Mouse (Mus musculus) liver, embryonic 11.5 days (tissue): ENCODE measurements at regions not wholly inside any gene's neighbourhood (a gene's known extent, or its start where the extent isn't known, plus 50 kb on each side); places are given as distances from the start of the nearest gene placed in this dataset.

Experiments
- ATAC-seq: fragments of 200-750 bp; cut with Nextera tagmentation; replicated peaks from 2 replicates; pipeline ENCODE4 v1.8.0; 2017; ENCODE audit warnings: moderate number of reproducible peaks, mild to moderate bottlenecking, moderate TSS enrichment, moderate library complexity; ENCODE audit not compliant: low FRiP score
- DNase-seq: peaks from one replicate; pipeline ENCODE4 v3.0.0-alpha.2; 2017; ENCODE audit warnings: low spot score
- H3K27ac ChIP-seq: fragments of 300-500 bp; sonication (generic); 2 replicates; pipeline ENCODE4 v1.5.1; 2014; ENCODE audit warnings: mild to moderate bottlenecking, low read depth, low read length, control low read depth
- H3K27me3 ChIP-seq: fragments of 300-500 bp; sonication (generic); replicated peaks from 2 replicates; pipeline ENCODE4 v1.6.1; 2014; ENCODE audit warnings: low read length, mixed read lengths; ENCODE audit not compliant: control insufficient read depth, insufficient read depth
- H3K36me3 ChIP-seq: fragments of 300-500 bp; sonication (generic); 2 replicates; pipeline ENCODE4 v1.6.1; 2014; ENCODE audit warnings: mild to moderate bottlenecking, low read length, moderate library complexity, mixed read lengths; ENCODE audit not compliant: control insufficient read depth, insufficient read depth
- H3K4me1 ChIP-seq: fragments of 300-500 bp; sonication (generic); replicated peaks from 2 replicates; pipeline ENCODE4 v1.6.1; 2014; ENCODE audit warnings: low read length, mixed read lengths; ENCODE audit not compliant: control insufficient read depth, insufficient read depth
- H3K4me2 ChIP-seq: fragments of 300-500 bp; sonication (generic); 2 replicates; pipeline ENCODE4 v1.6.1; 2014; ENCODE audit warnings: mild to moderate bottlenecking, control low read depth, moderate library complexity
- H3K4me3 ChIP-seq: fragments of 300-500 bp; sonication (generic); 2 replicates; pipeline ENCODE4 v1.5.1; 2014; ENCODE audit warnings: low read depth, low read length, control low read depth
- H3K9ac ChIP-seq: fragments of 300-500 bp; sonication (generic); 2 replicates; pipeline ENCODE4 v1.6.1; 2014; ENCODE audit warnings: low read depth, low read length, control low read depth
- H3K9me3 ChIP-seq: fragments of 300-500 bp; sonication (generic); 2 replicates; pipeline ENCODE4 v1.6.1; 2016; ENCODE audit warnings: low read length, inconsistent platforms, mixed read lengths; ENCODE audit not compliant: control insufficient read depth

- ATAC-seq, result no peak
- Histone ChIP-seq H3K27ac (no peak overlapping the region), H3K4me1 (peaks cover 6% of the 10 kb centered on the region; the same call in 1 of the 2 replicates), H3K27me3 (no peaks in the 10 kb centered on the region), H3K9me3 (no peaks in the 10 kb centered on the region), H3K36me3 (no peaks in the 10 kb centered on the region), H3K9ac (no peak overlapping the region), H3K4me3 (no peak overlapping the region), H3K4me2 (no peak overlapping the region)
- DNase-seq, result no peak
Measured at GRCm38 (mm10) chr2:148493281-148493680, 49.9 kb upstream of the Cd93 start.
